Mouse (Mus musculus) neural tube, embryonic 14.5 days (tissue): ENCODE measurements around the gene Msl1. TPM values are rescaled to one million over a fixed set of nuclear protein-coding genes. Genes with fewer than 3 reads are reported as not detected.

Experiments used
- ATAC-seq: fragments of 200-750 bp; cut with Nextera tagmentation; 2 replicates; pipeline ENCODE4 v1.8.0; 2017; ENCODE audit warnings: low read depth, mild to moderate bottlenecking, moderate TSS enrichment, moderate library complexity
- H3K27ac ChIP-seq: fragments of 300-500 bp; sonication (generic); 2 replicates; pipeline ENCODE4 v1.5.1; 2014; ENCODE audit warnings: low read depth, mild to moderate bottlenecking, control low read depth, low read length, moderate library complexity, mixed read lengths
- H3K27me3 ChIP-seq: fragments of 300-500 bp; sonication (generic); 2 replicates; pipeline ENCODE4 v1.6.1; 2014; ENCODE audit warnings: low read length; ENCODE audit not compliant: control insufficient read depth, insufficient read depth
- H3K36me3 ChIP-seq: fragments of 300-500 bp; sonication (generic); 2 replicates; pipeline ENCODE4 v1.6.1; 2014; ENCODE audit warnings: low read length, mixed read lengths; ENCODE audit not compliant: control insufficient read depth, insufficient read depth
- H3K4me1 ChIP-seq: fragments of 300-500 bp; sonication (generic); 2 replicates; pipeline ENCODE4 v1.6.1; 2014; ENCODE audit warnings: low read length; ENCODE audit not compliant: control insufficient read depth, insufficient read depth
- H3K4me2 ChIP-seq: fragments of 300-500 bp; sonication (generic); 2 replicates; pipeline ENCODE4 v1.6.1; 2014; ENCODE audit warnings: mild to moderate bottlenecking, low read depth, low read length, control low read depth
- H3K4me3 ChIP-seq: fragments of 300-500 bp; sonication (generic); 2 replicates; pipeline ENCODE4 v1.5.1; 2014; ENCODE audit warnings: low read depth, low read length, control low read depth, mixed read lengths
- H3K9ac ChIP-seq: fragments of 300-500 bp; sonication (generic); replicated peaks from 2 replicates; pipeline ENCODE4 v1.6.1; 2014; ENCODE audit warnings: low read depth, mild to moderate bottlenecking, control low read depth, low read length, mixed read lengths
- H3K9me3 ChIP-seq: fragments of 300-500 bp; sonication (generic); 2 replicates; pipeline ENCODE4 v1.6.1; 2016; ENCODE audit warnings: low read length; ENCODE audit not compliant: control insufficient read depth
- WGBS: fragments of 180-500 bp; shearing (Covaris S2); extraction: QIAGEN DNeasy Blood & Tissue Kit; methylation state at CpG from one replicate; pipeline ENCODE4 v1.1.7; 2014; 5-methylcytosine and 5-hydroxymethylcytosine counted together
- polyA plus RNA-seq: library from polyadenylated mRNA; unstranded; fragments of >200 nt; fragmentation: Nextera tagmentation; extraction: Ambion mirVana; gene quantifications from 2 replicates; pipeline ENCODE4 v1.2.1, GENCODE M21; 2014

Gene Msl1
- polyA plus RNA-seq, 1 experiment from 2014 or later: 24.2 TPM

- ATAC-seq: no peak
- peak overlapping the region; percentile 26 for H3K4me2 ChIP-seq
- WGBS: 7% methylated on average over 4 of the region's 4 CpGs
- H3K9me3 ChIP-seq: no peaks in the 10 kb centered on the region
- peaks cover 42% of the 10 kb centered on the region for H3K4me1 ChIP-seq
- H3K4me3 ChIP-seq: peak overlapping the region; percentile 4; the same call in 1 of the 2 replicates
- H3K9ac ChIP-seq: 0 out of 2 replicates have a peak overlapping the region, but pooled peaks have one; percentile 16
- H3K36me3 ChIP-seq: peaks cover 46% of the 10 kb centered on the region
- peak overlapping the region; percentile 64; the same call in 1 of the 2 replicates for H3K27ac ChIP-seq
- H3K27me3 ChIP-seq: no peaks in the 10 kb centered on the region
Measured at GRCm38 (mm10) chr11:98767713-98768112, 27.6 kb upstream of the Msl1 start.

GRCm38 (mm10) chr11:98768127-98769006 lies 26.9 kb upstream of the Msl1 start:
- H3K27ac ChIP-seq: peak overlapping the region; percentile 64
- H3K4me1 ChIP-seq: peaks cover 44% of the 10 kb centered on the region
- H3K9me3 ChIP-seq: no peaks in the 10 kb centered on the region
- 21% methylated on average over 38 of the region's 39 CpGs for WGBS
- H3K36me3 ChIP-seq: peaks cover 39% of the 10 kb centered on the region
- H3K27me3 ChIP-seq: no peaks in the 10 kb centered on the region
- ATAC-seq: no peak
- peak overlapping the region; percentile 4; the same call in 1 of the 2 replicates for H3K4me3 ChIP-seq
- H3K4me2 ChIP-seq: peak overlapping the region; percentile 26
- H3K9ac ChIP-seq: peak overlapping the region; percentile 16; the same call in 1 of the 2 replicates

- peaks cover 30% of the 10 kb centered on the region for H3K36me3 ChIP-seq
- 91% methylated on average over 25 of the region's 25 CpGs for WGBS
- H3K27me3 ChIP-seq: no peaks in the 10 kb centered on the region
- H3K4me2 ChIP-seq: 0 out of 2 replicates have a peak overlapping the region, but pooled peaks have one; percentile 26
- H3K27ac ChIP-seq: 0 out of 2 replicates have a peak overlapping the region, but pooled peaks have one; percentile 64
- no peaks in the 10 kb centered on the region for H3K9me3 ChIP-seq
- ATAC-seq: no peak
- peaks cover 51% of the 10 kb centered on the region for H3K4me1 ChIP-seq
- no peak overlapping the region for H3K4me3 ChIP-seq
- H3K9ac ChIP-seq: 0 out of 2 replicates have a peak overlapping the region, but pooled peaks have one; percentile 11
Measured at GRCm38 (mm10) chr11:98769007-98769954, 26.0 kb upstream of the Msl1 start.

- no peaks in the 10 kb centered on the region for H3K27me3 ChIP-seq
- no peaks in the 10 kb centered on the region for H3K9me3 ChIP-seq
- no peak for ATAC-seq
- H3K4me3 ChIP-seq: no peak overlapping the region
- H3K9ac ChIP-seq: no peak overlapping the region
- H3K36me3 ChIP-seq: peaks cover 25% of the 10 kb centered on the region; the same call in 1 of the 2 replicates
- H3K4me1 ChIP-seq: peaks cover 55% of the 10 kb centered on the region
- WGBS: 94% methylated on average over 26 of the region's 26 CpGs
- H3K4me2 ChIP-seq: no peak overlapping the region
- no peak overlapping the region for H3K27ac ChIP-seq
Measured at GRCm38 (mm10) chr11:98770096-98770975, 25.0 kb upstream of the Msl1 start.

GRCm38 (mm10) chr11:98771131-98771530 lies 24.2 kb upstream of the Msl1 start:
- Histone ChIP-seq H3K9me3 (no peaks in the 10 kb centered on the region), H3K4me1 (peaks cover 57% of the 10 kb centered on the region), H3K4me3 (no peak overlapping the region), H3K36me3 (peaks cover 25% of the 10 kb centered on the region; the same call in 1 of the 2 replicates), H3K4me2 (no peak overlapping the region), H3K27me3 (no peaks in the 10 kb centered on the region), H3K27ac (no peak overlapping the region), H3K9ac (no peak overlapping the region)
- ATAC-seq: no peak
- 95% methylated on average over 18 of the region's 18 CpGs for WGBS

GRCm38 (mm10) chr11:98771844-98772525 lies 23.3 kb upstream of the Msl1 start:
- Histone ChIP-seq H3K4me1 (peaks cover 52% of the 10 kb centered on the region), H3K36me3 (peaks cover 25% of the 10 kb centered on the region; the same call in 1 of the 2 replicates), H3K9me3 (no peaks in the 10 kb centered on the region), H3K4me2 (no peak overlapping the region), H3K9ac (no peak overlapping the region), H3K27me3 (no peaks in the 10 kb centered on the region), H3K4me3 (no peak overlapping the region), H3K27ac (no peak overlapping the region)
- no peak for ATAC-seq
- 90% methylated on average over 11 of the region's 11 CpGs for WGBS

- no peak overlapping the region for H3K27ac ChIP-seq
- H3K27me3 ChIP-seq: no peaks in the 10 kb centered on the region
- 75% methylated on average over 8 of the region's 8 CpGs for WGBS
- ATAC-seq: no peak
- H3K4me2 ChIP-seq: peak overlapping the region; percentile 8; the same call in 1 of the 2 replicates
- H3K4me1 ChIP-seq: peaks cover 47% of the 10 kb centered on the region
- peaks cover 25% of the 10 kb centered on the region; the same call in 1 of the 2 replicates for H3K36me3 ChIP-seq
- no peaks in the 10 kb centered on the region for H3K9me3 ChIP-seq
- H3K4me3 ChIP-seq: no peak overlapping the region
- no peak overlapping the region for H3K9ac ChIP-seq
Measured at GRCm38 (mm10) chr11:98772667-98773171, 22.6 kb upstream of the Msl1 start.
